Mouse (Mus musculus): ENCODE measurements at regions not wholly inside any gene's neighbourhood (a gene's known extent, or its start where the extent isn't known, plus 50 kb on each side); places are given as distances from the start of the nearest gene placed in this dataset.

GRCm38 (mm10) chr9:74655956-74656355, 205.8 kb upstream of the Onecut1 start:
- no peak for DNase-seq

- no peak for DNase-seq
Measured at GRCm38 (mm10) chr9:74656392-74656791, 205.3 kb upstream of the Onecut1 start.

- no peak for DNase-seq
Measured at GRCm38 (mm10) chr9:74671356-74671952, 190.3 kb upstream of the Onecut1 start.

GRCm38 (mm10) chr9:74672261-74672660, 189.5 kb upstream of the Onecut1 start:
- no peak for DNase-seq

GRCm38 (mm10) chr9:74698229-74698628, 163.5 kb upstream of the Onecut1 start:
- no peak for DNase-seq

- DNase-seq: no peak
Measured at GRCm38 (mm10) chr9:74705698-74706097, 156.0 kb upstream of the Onecut1 start.

GRCm38 (mm10) chr9:74707608-74708007, 154.1 kb upstream of the Onecut1 start:
- DNase-seq: no peak

GRCm38 (mm10) chr9:74711698-74712097, 150.0 kb upstream of the Onecut1 start:
- DNase-seq: no peak

- DNase-seq: no peak
Measured at GRCm38 (mm10) chr9:74732451-74732850, 129.3 kb upstream of the Onecut1 start.

- DNase-seq: no peak
Measured at GRCm38 (mm10) chr9:74741949-74742348, 119.8 kb upstream of the Onecut1 start.

GRCm38 (mm10) chr9:74747886-74748285, 113.8 kb upstream of the Onecut1 start:
- no peak for DNase-seq

GRCm38 (mm10) chr9:74758025-74758424, 103.7 kb upstream of the Onecut1 start:
- no peak for DNase-seq

- DNase-seq: no peak
Measured at GRCm38 (mm10) chr9:74758876-74759275, 102.8 kb upstream of the Onecut1 start.

- no peak for DNase-seq
Measured at GRCm38 (mm10) chr9:74780419-74780818, 81.3 kb upstream of the Onecut1 start.

- no peak for DNase-seq
Measured at GRCm38 (mm10) chr9:74793394-74793793, 68.3 kb upstream of the Onecut1 start.

- DNase-seq: no peak
Measured at GRCm38 (mm10) chr9:74795994-74796393, 65.7 kb upstream of the Onecut1 start.

GRCm38 (mm10) chr9:74797272-74797844, 64.4 kb upstream of the Onecut1 start:
- DNase-seq: no peak

GRCm38 (mm10) chr9:74801091-74801490, 60.6 kb upstream of the Onecut1 start:
- no peak for DNase-seq

- DNase-seq: no peak
Measured at GRCm38 (mm10) chr9:74811437-74811836, 50.3 kb upstream of the Onecut1 start.
